Mouse (Mus musculus): ENCODE data around the gene Topaz1.
"Not testable (repeated sequence)": the region's sequence is repeated elsewhere in the genome, so short reads cannot be mapped to it uniquely, and the experiment has no call there.

Topaz1 gene

GRCm38 (mm10) chr9:122812386-122812785 lies 65.2 kb downstream of the Topaz1 start:
- DNase-seq = no peak

- DNase-seq = no peak
These were observed 67.6 kb downstream of the Topaz1 start for GRCm38 (mm10) chr9:122814775-122815174.

GRCm38 (mm10) chr9:122815239-122815851 lies 68.2 kb downstream of the Topaz1 start:
- no peak for DNase-seq

- no peak for DNase-seq
These were observed 76.3 kb downstream of the Topaz1 start for GRCm38 (mm10) chr9:122823374-122824017.

- no peak for DNase-seq
These were observed 79.6 kb downstream of the Topaz1 start for GRCm38 (mm10) chr9:122826743-122827142.

GRCm38 (mm10) chr9:122829826-122830380 lies 82.8 kb downstream of the Topaz1 start:
- no peak for DNase-seq

GRCm38 (mm10) chr9:122836126-122836525 lies 89.0 kb downstream of the Topaz1 start:
- DNase-seq = no peak

- DNase-seq = no peak
These were observed 89.6 kb downstream of the Topaz1 start for GRCm38 (mm10) chr9:122836790-122837189.

- no peak for DNase-seq
These were observed 90.1 kb downstream of the Topaz1 start for GRCm38 (mm10) chr9:122837216-122837615.

GRCm38 (mm10) chr9:122837680-122838079 lies 90.5 kb downstream of the Topaz1 start:
- DNase-seq = no peak

GRCm38 (mm10) chr9:122843760-122844159 lies 96.6 kb downstream of the Topaz1 start, which contains the start of gene Gm35549:
Gene Gm35549, minus strand, starts transcription at chr9:122844035.
- DNase-seq = no peak

- DNase-seq = no peak
These were observed 98.5 kb downstream of the Topaz1 start for GRCm38 (mm10) chr9:122845621-122846020.

GRCm38 (mm10) chr9:122846156-122846555 lies 99.0 kb downstream of the Topaz1 start:
- DNase-seq = no peak

GRCm38 (mm10) chr9:122847811-122848311 lies 100.7 kb downstream of the Topaz1 start:
- DNase-seq = not testable (repeated sequence)
